Mouse (Mus musculus) MEL (cell line): ENCODE measurements around the gene Ntn1.

Experiments
- GABPA ChIP-seq: IDR thresholded peaks from 2 replicates; pipeline ENCODE4 v1.6.1; 2012; ENCODE audit warnings: low read depth, mild to moderate bottlenecking, inconsistent platforms, low read length, improper control_type of control experiment, moderate library complexity
- GATA1 ChIP-seq: IDR thresholded peaks from 2 replicates; pipeline ENCODE4 v1.6.1; 2011; ENCODE audit warnings: low read depth, low read length, improper control_type of control experiment
- MXI1 ChIP-seq: IDR thresholded peaks from 2 replicates; pipeline ENCODE4 v1.6.1; 2011; ENCODE audit warnings: mild to moderate bottlenecking, low read depth, low read length, improper control_type of control experiment
- TBP ChIP-seq: IDR thresholded peaks from 2 replicates; pipeline ENCODE4 v1.8.0; 2011; ENCODE audit warnings: low read depth, low read length, improper control_type of control experiment
- USF2 ChIP-seq, 2 experiments: IDR thresholded peaks; 2 replicates each; pipeline ENCODE4 v1.6.1; 2011 to 2012; ENCODE audit warnings: improper control_type of control experiment in 2 of 2, low read length in 2 of 2, borderline replicate concordance in 1 of 2, inconsistent platforms in 1 of 2, low read depth in 1 of 2, mild to moderate bottlenecking in 1 of 2; ENCODE audit not compliant: insufficient read depth in 1 of 2
- ZNF384 ChIP-seq: IDR thresholded peaks from 2 replicates; pipeline ENCODE4 v1.6.1; 2012; ENCODE audit warnings: low read depth, mild to moderate bottlenecking, inconsistent platforms, low read length, improper control_type of control experiment

- TF ChIP-seq USF2 (IDR thresholded peaks at IDR 0.05; ENCODE audit: borderline replicate concordance in 1 of 2, insufficient read depth in 1 of 2, low read depth in 1 of 2, low read length in 2 of 2) (no peak), TBP (no peak), ZNF384 (no peak), GABPA (no peak), MXI1 (no peak), GATA1 (no peak)
These were observed 87.6 kb downstream of the Ntn1 start for GRCm38 (mm10) chr11:68313065-68313464.
